Mouse (Mus musculus) intestine, embryonic 16.5 days (tissue): ENCODE results near the gene Pik3r5. TPM values are rescaled to one million over a fixed set of nuclear protein-coding genes. Genes with fewer than 3 reads are reported as not detected.

Source experiments
- ATAC-seq: fragments of 200-750 bp; cut with Nextera tagmentation; 2 replicates; pipeline ENCODE4 v1.8.0; 2017; ENCODE audit warnings: moderate TSS enrichment, moderate library complexity
- H3K27ac ChIP-seq: fragments of 300-500 bp; sonication (generic); 2 replicates; pipeline ENCODE4 v1.5.1; 2014; ENCODE audit warnings: mild to moderate bottlenecking, low read length
- H3K27me3 ChIP-seq: fragments of 300-500 bp; sonication (generic); replicated peaks from 2 replicates; pipeline ENCODE4 v1.6.1; 2014; ENCODE audit warnings: low read length, control low read depth, mixed read lengths; ENCODE audit not compliant: control insufficient read depth, insufficient read depth
- H3K36me3 ChIP-seq: fragments of 300-500 bp; sonication (generic); 2 replicates; pipeline ENCODE4 v1.6.1; 2014; ENCODE audit warnings: low read length, control low read depth; ENCODE audit not compliant: control insufficient read depth, insufficient read depth
- H3K4me1 ChIP-seq: fragments of 300-500 bp; sonication (generic); 2 replicates; pipeline ENCODE4 v1.6.1; 2014; ENCODE audit warnings: low read length, control low read depth, mixed read lengths; ENCODE audit not compliant: control insufficient read depth, insufficient read depth
- H3K4me2 ChIP-seq: fragments of 300-500 bp; sonication (generic); 2 replicates; pipeline ENCODE4 v1.6.1; 2014; ENCODE audit warnings: low read depth, low read length, control low read depth
- H3K4me3 ChIP-seq: fragments of 300-500 bp; sonication (generic); 2 replicates; pipeline ENCODE4 v1.5.1; 2014; ENCODE audit warnings: mild to moderate bottlenecking, low read length
- H3K9ac ChIP-seq: fragments of 300-500 bp; sonication (generic); 2 replicates; pipeline ENCODE4 v1.6.1; 2014; ENCODE audit warnings: low read depth, low read length
- H3K9me3 ChIP-seq: fragments of 300-500 bp; sonication (generic); 2 replicates; pipeline ENCODE4 v1.6.1; 2016; ENCODE audit warnings: low read length, control low read depth; ENCODE audit not compliant: control insufficient read depth
- WGBS: fragments of 180-500 bp; shearing (Covaris S2); extraction: QIAGEN DNeasy Blood & Tissue Kit; methylation state at CpG from one replicate; pipeline ENCODE4 v1.1.7; 2014; 5-methylcytosine and 5-hydroxymethylcytosine counted together
- polyA plus RNA-seq: library from polyadenylated mRNA; unstranded; fragments of >200 nt; fragmentation: Nextera tagmentation; extraction: Ambion mirVana; gene quantifications from 2 replicates; pipeline ENCODE4 v1.2.1, GENCODE M21; 2015

Gene Pik3r5
- polyA plus RNA-seq, 1 experiment from 2014 or later: 0.54 TPM

GRCm38 (mm10) chr11:68532773-68533172, 100.9 kb downstream of the Pik3r5 start:
- Histone ChIP-seq H3K4me1 (no peaks in the 10 kb centered on the region), H3K27me3 (no peaks in the 10 kb centered on the region), H3K36me3 (no peaks in the 10 kb centered on the region), H3K4me2 (no peak overlapping the region), H3K27ac (no peak overlapping the region), H3K4me3 (no peak overlapping the region), H3K9me3 (no peaks in the 10 kb centered on the region), H3K9ac (no peak overlapping the region)
- no peak for ATAC-seq
- WGBS: 68% methylated on average over 5 of the region's 5 CpGs

GRCm38 (mm10) chr11:68533971-68534475, 102.1 kb downstream of the Pik3r5 start:
- no peaks in the 10 kb centered on the region for H3K4me1 ChIP-seq
- no peaks in the 10 kb centered on the region for H3K36me3 ChIP-seq
- H3K27ac ChIP-seq: no peak overlapping the region
- no peak overlapping the region for H3K4me2 ChIP-seq
- no peaks in the 10 kb centered on the region for H3K27me3 ChIP-seq
- WGBS: 78% methylated on average over 6 of the region's 6 CpGs
- ATAC-seq: no peak
- no peak overlapping the region for H3K9ac ChIP-seq
- H3K4me3 ChIP-seq: no peak overlapping the region
- no peaks in the 10 kb centered on the region for H3K9me3 ChIP-seq

GRCm38 (mm10) chr11:68536026-68536425, 104.1 kb downstream of the Pik3r5 start:
- ATAC-seq: no peak
- Histone ChIP-seq H3K4me2 (no peak overlapping the region), H3K4me3 (no peak overlapping the region), H3K9me3 (no peaks in the 10 kb centered on the region), H3K9ac (no peak overlapping the region), H3K27me3 (no peaks in the 10 kb centered on the region), H3K4me1 (no peaks in the 10 kb centered on the region), H3K36me3 (no peaks in the 10 kb centered on the region), H3K27ac (no peak overlapping the region)
- WGBS: 68% methylated on average over 4 of the region's 4 CpGs

- WGBS: 42% methylated on average over 4 of the region's 4 CpGs
- Histone ChIP-seq H3K27me3 (no peaks in the 10 kb centered on the region), H3K36me3 (no peaks in the 10 kb centered on the region), H3K9ac (no peak overlapping the region), H3K4me1 (no peaks in the 10 kb centered on the region), H3K4me3 (no peak overlapping the region), H3K27ac (no peak overlapping the region), H3K4me2 (no peak overlapping the region), H3K9me3 (no peaks in the 10 kb centered on the region)
- no peak for ATAC-seq
Measured at GRCm38 (mm10) chr11:68536465-68536864, 104.5 kb downstream of the Pik3r5 start.

- no peak overlapping the region for H3K27ac ChIP-seq
- H3K27me3 ChIP-seq: no peaks in the 10 kb centered on the region
- H3K9ac ChIP-seq: no peak overlapping the region
- no peaks in the 10 kb centered on the region for H3K4me1 ChIP-seq
- no peak overlapping the region for H3K4me3 ChIP-seq
- no peak for ATAC-seq
- no peaks in the 10 kb centered on the region for H3K36me3 ChIP-seq
- no peak overlapping the region for H3K4me2 ChIP-seq
- 58% methylated on average over 5 of the region's 5 CpGs for WGBS
- H3K9me3 ChIP-seq: no peaks in the 10 kb centered on the region
Measured at GRCm38 (mm10) chr11:68539621-68540020, 107.7 kb downstream of the Pik3r5 start.

- Histone ChIP-seq H3K4me1 (no peaks in the 10 kb centered on the region), H3K27ac (no peak overlapping the region), H3K9ac (no peak overlapping the region), H3K9me3 (no peaks in the 10 kb centered on the region), H3K4me2 (no peak overlapping the region), H3K36me3 (no peaks in the 10 kb centered on the region), H3K4me3 (no peak overlapping the region), H3K27me3 (no peaks in the 10 kb centered on the region)
- ATAC-seq: no peak
- 14% methylated on average over 8 of the region's 8 CpGs for WGBS
Measured at GRCm38 (mm10) chr11:68544554-68544953, 112.6 kb downstream of the Pik3r5 start.

- Histone ChIP-seq H3K36me3 (no peaks in the 10 kb centered on the region), H3K9me3 (no peaks in the 10 kb centered on the region), H3K9ac (no peak overlapping the region), H3K27ac (no peak overlapping the region), H3K4me1 (no peaks in the 10 kb centered on the region), H3K4me2 (no peak overlapping the region), H3K27me3 (no peaks in the 10 kb centered on the region), H3K4me3 (no peak overlapping the region)
- no peak for ATAC-seq
- 49% methylated on average over 7 of the region's 7 CpGs for WGBS
Measured at GRCm38 (mm10) chr11:68545172-68545571, 113.3 kb downstream of the Pik3r5 start.

- Histone ChIP-seq H3K9ac (no peak overlapping the region), H3K4me1 (no peaks in the 10 kb centered on the region), H3K4me2 (no peak overlapping the region), H3K9me3 (no peaks in the 10 kb centered on the region), H3K27me3 (no peaks in the 10 kb centered on the region), H3K4me3 (no peak overlapping the region), H3K36me3 (no peaks in the 10 kb centered on the region), H3K27ac (no peak overlapping the region)
- whole genome bisulfite sequencing: 69% methylated on average over 8 of the region's 8 CpGs
- ATAC-seq: no peak
Measured at GRCm38 (mm10) chr11:68545682-68546222, 113.8 kb downstream of the Pik3r5 start.
